Mouse (Mus musculus): ENCODE data around the gene Wfdc13. TPM values are rescaled to one million over a fixed set of nuclear protein-coding genes. Genes with fewer than 3 reads are reported as not detected.
A peak's percentile ranks its signal among the peaks of the same experiment; 100 is the strongest.

Wfdc13 gene
- polyA plus RNA-seq, 1 experiment = 0.57 TPM

GRCm38 (mm10) chr2:164656483-164656882 is 28.4 kb upstream of the Wfdc13 start, which contains the start of gene Wfdc9:
Wfdc9 (minus strand) TSS chr2:164656583.
- Histone ChIP-seq H3K27me3 (ENCODE audit: control insufficient read depth, insufficient read depth, low read length, poor library complexity, severe bottlenecking) (no peaks in the 10 kb centered on the region), H3K4me1 (ENCODE audit: control insufficient read depth, insufficient read depth, low read length) (no peaks in the 10 kb centered on the region), H3K9ac (ENCODE audit: low read depth, poor library complexity, severe bottlenecking) (no peak within 1 kb of the TSS), H3K4me3 (ENCODE audit: low read depth, low read length) (peak within 1 kb of the TSS; percentile 35; the same call in 1 of the 2 replicates), H3K9me3 (replicated peaks; ENCODE audit: control insufficient read depth, insufficient read depth, low read length, poor library complexity, severe bottlenecking) (no peaks in the 10 kb centered on the region), H3K36me3 (ENCODE audit: control insufficient read depth, insufficient read depth, low read length, poor library complexity, severe bottlenecking) (no peaks in the 10 kb centered on the region), H3K27ac (ENCODE audit: insufficient read depth, low read length) (no peak within 1 kb of the TSS)
- TF ChIP-seq EP300 (IDR thresholded peaks at IDR 0.05; ENCODE audit: insufficient read depth, low read depth, low read length) = no peak

DNA sequence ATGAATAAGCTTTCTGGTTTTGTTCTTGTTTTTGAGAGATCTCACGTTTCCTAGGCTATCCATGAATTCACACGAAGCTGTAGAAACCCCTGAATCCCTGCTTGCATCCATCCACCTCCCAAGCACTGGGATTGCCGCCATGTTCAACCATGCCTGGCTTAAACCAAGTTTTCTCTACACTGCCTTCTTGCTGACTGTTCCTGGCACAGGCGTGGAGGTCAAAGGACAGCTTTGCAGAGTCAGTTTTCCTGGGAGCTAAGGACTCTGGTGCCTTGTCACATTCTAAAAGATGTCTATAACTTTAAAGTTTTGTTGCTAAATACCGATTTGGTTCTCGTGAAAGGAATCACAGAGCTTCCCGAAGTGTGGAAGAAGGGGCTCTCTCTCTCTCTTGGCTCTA is 20.1 kb upstream of the Wfdc13 start:
- Histone ChIP-seq H3K9me3 (replicated peaks; ENCODE audit: control insufficient read depth, insufficient read depth, low read length, poor library complexity, severe bottlenecking) (peaks cover 7% of the 10 kb centered on the region; the same call in 1 of the 2 replicates), H3K27ac (ENCODE audit: insufficient read depth, low read length) (no peak overlapping the region), H3K4me3 (ENCODE audit: low read depth, low read length) (no peak overlapping the region), H3K9ac (ENCODE audit: low read depth, poor library complexity, severe bottlenecking) (no peak overlapping the region), H3K27me3 (ENCODE audit: control insufficient read depth, insufficient read depth, low read length, poor library complexity, severe bottlenecking) (no peaks in the 10 kb centered on the region), H3K4me1 (ENCODE audit: control insufficient read depth, insufficient read depth, low read length) (no peaks in the 10 kb centered on the region), H3K36me3 (ENCODE audit: control insufficient read depth, insufficient read depth, low read length, poor library complexity, severe bottlenecking) (no peaks in the 10 kb centered on the region)
- TF ChIP-seq EP300 (IDR thresholded peaks at IDR 0.05; ENCODE audit: insufficient read depth, low read depth, low read length) (no peak), POLR2A (IDR thresholded peaks at IDR 0.05; ENCODE audit: insufficient read depth, low read length) (no peak)

DNA sequence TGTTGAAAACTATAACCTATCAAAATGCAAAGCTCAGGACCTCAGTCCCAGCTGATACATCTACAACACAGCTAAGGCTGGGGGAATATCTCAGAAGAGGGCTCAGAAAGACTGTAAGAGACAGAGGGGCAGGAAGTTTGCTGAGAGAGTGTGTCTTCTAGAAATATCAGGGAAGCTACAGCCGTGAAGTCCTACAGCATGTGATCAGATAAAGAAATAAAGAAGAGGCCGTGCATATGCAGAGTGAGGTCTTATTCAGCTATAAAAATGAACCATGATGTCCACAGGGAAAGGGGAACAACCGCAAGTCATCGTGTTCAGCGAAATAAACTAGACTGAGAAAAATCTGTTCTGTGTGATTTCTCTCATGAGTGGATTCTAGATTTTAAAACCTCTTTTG is 14.6 kb upstream of the Wfdc13 start:
- no peak overlapping the region for H3K9ac ChIP-seq (ENCODE audit: low read depth, poor library complexity, severe bottlenecking)
- H3K27ac ChIP-seq (ENCODE audit: insufficient read depth, low read length) = no peak overlapping the region
- TF ChIP-seq CTCF (IDR thresholded peaks at IDR 0.05; ENCODE audit: low read depth, low read length) = no peak
- no peak for TF ChIP-seq EP300 (IDR thresholded peaks at IDR 0.05; ENCODE audit: insufficient read depth, low read depth, low read length)
- no peak for TF ChIP-seq POLR2A (IDR thresholded peaks at IDR 0.05; ENCODE audit: insufficient read depth, low read length)
- no peaks in the 10 kb centered on the region for H3K27me3 ChIP-seq (ENCODE audit: control insufficient read depth, insufficient read depth, low read length, poor library complexity, severe bottlenecking)
- peaks cover 7% of the 10 kb centered on the region; the same call in 1 of the 2 replicates for H3K9me3 ChIP-seq (replicated peaks; ENCODE audit: control insufficient read depth, insufficient read depth, low read length, poor library complexity, severe bottlenecking)
- H3K4me3 ChIP-seq (ENCODE audit: low read depth, low read length) = no peak overlapping the region
- no peaks in the 10 kb centered on the region for H3K36me3 ChIP-seq (ENCODE audit: control insufficient read depth, insufficient read depth, low read length, poor library complexity, severe bottlenecking)
- no peaks in the 10 kb centered on the region for H3K4me1 ChIP-seq (ENCODE audit: control insufficient read depth, insufficient read depth, low read length)

GRCm38 (mm10) chr2:164670938-164671337 is 14.0 kb upstream of the Wfdc13 start:
- no peak overlapping the region for H3K27ac ChIP-seq (ENCODE audit: insufficient read depth, low read length)
- H3K27me3 ChIP-seq (ENCODE audit: control insufficient read depth, insufficient read depth, low read length, poor library complexity, severe bottlenecking) = no peaks in the 10 kb centered on the region
- H3K4me1 ChIP-seq (ENCODE audit: control insufficient read depth, insufficient read depth, low read length) = no peaks in the 10 kb centered on the region
- no peak overlapping the region for H3K4me3 ChIP-seq (ENCODE audit: low read depth, low read length)
- no peak for TF ChIP-seq EP300 (IDR thresholded peaks at IDR 0.05; ENCODE audit: insufficient read depth, low read depth, low read length)
- TF ChIP-seq POLR2A (IDR thresholded peaks at IDR 0.05; ENCODE audit: insufficient read depth, low read length) = no peak
- no peak for TF ChIP-seq CTCF (IDR thresholded peaks at IDR 0.05; ENCODE audit: low read depth, low read length)
- H3K9me3 ChIP-seq (replicated peaks; ENCODE audit: control insufficient read depth, insufficient read depth, low read length, poor library complexity, severe bottlenecking) = peaks cover 7% of the 10 kb centered on the region; the same call in 1 of the 2 replicates
- H3K9ac ChIP-seq (ENCODE audit: low read depth, poor library complexity, severe bottlenecking) = no peak overlapping the region
- H3K36me3 ChIP-seq (ENCODE audit: control insufficient read depth, insufficient read depth, low read length, poor library complexity, severe bottlenecking) = no peaks in the 10 kb centered on the region

DNA sequence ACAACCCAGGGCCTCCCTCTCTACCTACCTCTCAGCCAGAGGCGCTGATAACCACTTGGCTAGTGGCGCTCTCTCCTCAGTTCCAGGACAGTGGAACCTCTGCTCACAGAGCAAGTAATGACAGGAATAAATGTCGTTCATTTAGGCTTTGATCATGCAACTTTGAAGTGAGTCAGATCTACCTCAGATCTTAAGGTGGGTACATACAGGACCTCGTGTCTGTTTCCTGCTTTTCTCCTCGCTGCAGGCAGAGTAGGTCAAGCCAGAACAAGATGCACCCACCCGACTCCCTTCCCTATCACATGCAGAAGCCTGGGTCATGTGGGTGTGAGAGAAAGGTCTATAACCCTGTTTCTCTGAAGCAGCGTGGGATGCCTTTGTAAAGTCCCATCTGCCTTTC is 10.9 kb upstream of the Wfdc13 start, which contains the start of gene Wfdc11:
TSS of gene Wfdc11 (minus strand) at position 101 of the 400 bp plus-strand sequence.
- Histone ChIP-seq H3K4me3 (ENCODE audit: low read depth, low read length) (no peak within 1 kb of the TSS), H3K9ac (ENCODE audit: low read depth, poor library complexity, severe bottlenecking) (no peak within 1 kb of the TSS), H3K27ac (ENCODE audit: insufficient read depth, low read length) (no peak within 1 kb of the TSS), H3K9me3 (replicated peaks; ENCODE audit: control insufficient read depth, insufficient read depth, low read length, poor library complexity, severe bottlenecking) (no peaks in the 10 kb centered on the region), H3K27me3 (ENCODE audit: control insufficient read depth, insufficient read depth, low read length, poor library complexity, severe bottlenecking) (no peaks in the 10 kb centered on the region), H3K4me1 (ENCODE audit: control insufficient read depth, insufficient read depth, low read length) (no peaks in the 10 kb centered on the region), H3K36me3 (ENCODE audit: control insufficient read depth, insufficient read depth, low read length, poor library complexity, severe bottlenecking) (no peaks in the 10 kb centered on the region)
- TF ChIP-seq EP300 (IDR thresholded peaks at IDR 0.05; ENCODE audit: insufficient read depth, low read depth, low read length) (no peak), POLR2A (IDR thresholded peaks at IDR 0.05; ENCODE audit: insufficient read depth, low read length) (no peak), CTCF (IDR thresholded peaks at IDR 0.05; ENCODE audit: low read depth, low read length) (no peak)

- Histone ChIP-seq H3K27ac (ENCODE audit: insufficient read depth, low read length) (no peak overlapping the region), H3K4me3 (ENCODE audit: low read depth, low read length) (no peak overlapping the region), H3K27me3 (ENCODE audit: control insufficient read depth, insufficient read depth, low read length, poor library complexity, severe bottlenecking) (no peaks in the 10 kb centered on the region), H3K9me3 (replicated peaks; ENCODE audit: control insufficient read depth, insufficient read depth, low read length, poor library complexity, severe bottlenecking) (no peaks in the 10 kb centered on the region), H3K4me1 (ENCODE audit: control insufficient read depth, insufficient read depth, low read length) (no peaks in the 10 kb centered on the region), H3K9ac (ENCODE audit: low read depth, poor library complexity, severe bottlenecking) (no peak overlapping the region), H3K36me3 (ENCODE audit: control insufficient read depth, insufficient read depth, low read length, poor library complexity, severe bottlenecking) (no peaks in the 10 kb centered on the region)
- TF ChIP-seq POLR2A (IDR thresholded peaks at IDR 0.05; ENCODE audit: insufficient read depth, low read length) (no peak), CTCF (IDR thresholded peaks at IDR 0.05; ENCODE audit: low read depth, low read length) (peak; percentile 39)
Observed at GRCm38 (mm10) chr2:164676103-164676502, 8.8 kb upstream of the Wfdc13 start.

Data from ES-Bruce4 (cell line).